Mouse (Mus musculus): Measurements from ENCODE around the gene Mthfd2l.
A peak's percentile ranks its signal among the peaks of the same experiment; 100 is the strongest.

Mthfd2l gene

GRCm38 (mm10) chr5:90930971-90931851, at the start of gene Mthfd2l:
Gene Mthfd2l (plus strand): TSS chr5:90931117.
- peak; percentile 80 for DNase-seq (ENCODE audit: low spot score)

- peak; percentile 23 for DNase-seq (ENCODE audit: low spot score)
Measured at GRCm38 (mm10) chr5:90881682-90882081, 49.2 kb upstream of the Mthfd2l start.

- no peak for DNase-seq (ENCODE audit: low spot score)
Measured at GRCm38 (mm10) chr5:90882146-90882545, 48.8 kb upstream of the Mthfd2l start.

- DNase-seq (ENCODE audit: low spot score), result peak; percentile 47
Measured at GRCm38 (mm10) chr5:90884628-90885242, 46.2 kb upstream of the Mthfd2l start.

GRCm38 (mm10) chr5:90888661-90889060, 42.3 kb upstream of the Mthfd2l start:
- no peak for DNase-seq (ENCODE audit: low spot score)

GRCm38 (mm10) chr5:90890519-90891463, 40.1 kb upstream of the Mthfd2l start, which contains the start of gene Cxcl1:
Gene Cxcl1 (plus strand): TSS chr5:90891241.
- peak; percentile 52 for DNase-seq (ENCODE audit: low spot score)

GRCm38 (mm10) chr5:90891464-90891813, 39.5 kb upstream of the Mthfd2l start:
- DNase-seq (ENCODE audit: low spot score), result no peak

- no peak for DNase-seq (ENCODE audit: low spot score)
Measured at GRCm38 (mm10) chr5:90894231-90894630, 36.7 kb upstream of the Mthfd2l start.

GRCm38 (mm10) chr5:90897429-90897828, 33.5 kb upstream of the Mthfd2l start:
- DNase-seq (ENCODE audit: low spot score), result no peak

GRCm38 (mm10) chr5:90899308-90899707, 31.6 kb upstream of the Mthfd2l start:
- DNase-seq (ENCODE audit: low spot score), result no peak

GRCm38 (mm10) chr5:90900147-90900546, 30.8 kb upstream of the Mthfd2l start:
- DNase-seq (ENCODE audit: low spot score), result peak; percentile 85

- DNase-seq (ENCODE audit: low spot score), result peak; percentile 76
Measured at GRCm38 (mm10) chr5:90900688-90901087, 30.2 kb upstream of the Mthfd2l start.

GRCm38 (mm10) chr5:90902380-90903260, 28.3 kb upstream of the Mthfd2l start:
- DNase-seq (ENCODE audit: low spot score), result peak; percentile 42

GRCm38 (mm10) chr5:90903339-90904020, 27.4 kb upstream of the Mthfd2l start, which contains the start of gene Cxcl2:
Gene Cxcl2 (plus strand): TSS chr5:90903871.
- peak; percentile 28 for DNase-seq (ENCODE audit: low spot score)

- DNase-seq (ENCODE audit: low spot score), result peak; percentile 76
Measured at GRCm38 (mm10) chr5:90908983-90909382, 21.9 kb upstream of the Mthfd2l start.

GRCm38 (mm10) chr5:90919495-90919894, 11.4 kb upstream of the Mthfd2l start:
- no peak for DNase-seq (ENCODE audit: low spot score)

- no peak for DNase-seq (ENCODE audit: low spot score)
Measured at GRCm38 (mm10) chr5:90922958-90923357, 8.0 kb upstream of the Mthfd2l start.

GRCm38 (mm10) chr5:90930546-90930945, 371 bp upstream of the Mthfd2l start:
- no peak for DNase-seq (ENCODE audit: low spot score)

- no peak for DNase-seq (ENCODE audit: low spot score)
Measured at GRCm38 (mm10) chr5:90931911-90932310, 994 bp downstream of the Mthfd2l start.

GRCm38 (mm10) chr5:90936706-90937105, 5.8 kb downstream of the Mthfd2l start:
- DNase-seq (ENCODE audit: low spot score), result no peak
